8 mouse cellular contexts compared by ENCODE assay signal in genomic region chr3:158035866-158036265, GRCm38 (mm10). TPM values are rescaled to one million over a fixed set of nuclear protein-coding genes. Genes with fewer than 3 reads are reported as not detected.
A peak's percentile ranks its signal among the peaks of the same experiment; 100 is the strongest.
DNase-seq lines count a peak whose midpoint lies in the region; ATAC-seq and TF ChIP-seq lines count a peak whose summit lies in the region.

No protein-coding gene starts in this region.

- no peak for TF ChIP-seq CTCF in left cerebral cortex, adult 2 months (IDR thresholded peaks at IDR 0.05)

- DNase-seq in left cerebral cortex, adult 2 months (ENCODE audit: extremely low spot score in 1 of 2, low spot score in 2 of 2) = no peak
- DNase-seq in left cerebral cortex, postnatal 14 days (ENCODE audit: low spot score in 2 of 2) = no peak
- DNase-seq in c-Kit-negative CD71-positive TER-119-positive erythroid progenitor cells, embryonic 14.5 days (ENCODE audit: low read depth, low spot score) = peak; percentile 26
- DNase-seq in hindbrain, embryonic 14.5 days (ENCODE audit: low spot score) = no peak
- no peak for DNase-seq in midbrain, embryonic 10.5 days (ENCODE audit: low spot score)
- DNase-seq in c-Kit-positive CD71-positive TER-119-positive erythroid progenitor cells, embryonic 14.5 days (ENCODE audit: low spot score) = no peak
- no peak for DNase-seq in embryo, embryonic 11 days

- peak overlapping the region; percentile 96 for H3K4me3 ChIP-seq in left cerebral cortex, adult 2 months
- H3K4me3 ChIP-seq in hindbrain, embryonic 14.5 days (replicated peaks; ENCODE audit: low read length) = peak overlapping the region; percentile 91
- H3K4me3 ChIP-seq in midbrain, embryonic 10.5 days = peak overlapping the region; percentile 91

- H3K9me3 ChIP-seq in hindbrain, embryonic 14.5 days (ENCODE audit: control insufficient read depth, low read length) = no peaks in the 10 kb centered on the region
- no peaks in the 10 kb centered on the region for H3K9me3 ChIP-seq in midbrain, embryonic 10.5 days (replicated peaks)

- peaks cover 25% of the 10 kb centered on the region for H3K4me1 ChIP-seq in hindbrain, embryonic 14.5 days (replicated peaks; ENCODE audit: control insufficient read depth, insufficient read depth, low read length)
- peaks cover 36% of the 10 kb centered on the region for H3K4me1 ChIP-seq in midbrain, embryonic 10.5 days

- 2% methylated on average over 11 of the region's 11 CpGs for WGBS in hindbrain, embryonic 14.5 days
- 2% methylated on average over 11 of the region's 11 CpGs for WGBS in midbrain, embryonic 10.5 days

- H3K27ac ChIP-seq in left cerebral cortex, adult 2 months = peak overlapping the region; percentile 90
- H3K27ac ChIP-seq in hindbrain, embryonic 14.5 days = peak overlapping the region; percentile 81
- H3K27ac ChIP-seq in midbrain, embryonic 10.5 days (replicated peaks) = peak overlapping the region; percentile 93

- H3K27me3 ChIP-seq in hindbrain, embryonic 14.5 days (ENCODE audit: control insufficient read depth, insufficient read depth, low read length) = no peaks in the 10 kb centered on the region
- H3K27me3 ChIP-seq in midbrain, embryonic 10.5 days (ENCODE audit: low read depth, poor library complexity, severe bottlenecking) = no peaks in the 10 kb centered on the region

- peak overlapping the region; percentile 90 for H3K9ac ChIP-seq in hindbrain, embryonic 14.5 days

- no peaks in the 10 kb centered on the region; the same call in 1 of the 2 replicates for H3K36me3 ChIP-seq in hindbrain, embryonic 14.5 days (replicated peaks; ENCODE audit: control insufficient read depth, insufficient read depth)
- peaks cover 3% of the 10 kb centered on the region; the same call in 1 of the 2 replicates for H3K36me3 ChIP-seq in midbrain, embryonic 10.5 days

- intact Hi-C loops in left cerebral cortex, adult 2 months (cut with DNase I) = loop anchor here (2.0 kb wide), 1 partner anchor 89 kb away; the partner anchor contains the start of gene Ankrd13c
- intact Hi-C loops in left cerebral cortex, postnatal 14 days (cut with DNase I) = loop anchor here (5.0 kb wide), 1 partner anchor 89 kb away; the partner anchor contains the start of gene Ankrd13c

- no peak for ATAC-seq in hindbrain, embryonic 14.5 days (ENCODE audit: low FRiP score)
- no peak for ATAC-seq in megakaryocyte progenitor cell, adult 5-6 weeks (replicated peaks; ENCODE audit: poor library complexity)

- peak overlapping the region; percentile 85 for H3K4me2 ChIP-seq in hindbrain, embryonic 14.5 days (replicated peaks)

RNA-seq across cellular contexts. Expression of gene Srsf11, which starts 0.6 kb away (rescaled TPM):
- 100 to 1,000 TPM; 181 to 183 TPM for total RNA-seq in left cerebral cortex, adult 2 months (2021)
- 100 to 1,000 TPM; 156 to 159 TPM for total RNA-seq in left cerebral cortex, postnatal 14 days (2021)
- polyA plus RNA-seq in hindbrain, embryonic 14.5 days (2014; fragmentation: Nextera tagmentation; extraction: Ambion mirVana) = 226 and 246 TPM in 2 replicates
- polyA plus RNA-seq in midbrain, embryonic 10.5 days (2016; fragmentation: Nextera tagmentation; extraction: Ambion mirVana) = 318 and 320 TPM in 2 replicates
- 237 and 277 TPM in 2 replicates for total RNA-seq in megakaryocyte progenitor cell, adult 5-6 weeks (2015)
- total RNA-seq in megakaryocyte progenitor cell, adult 5-6 weeks (2017) = 227 and 358 TPM in 2 replicates

RNA-seq across cellular contexts. Expression of gene Lrrc40, which starts 0.6 kb away (rescaled TPM):
- total RNA-seq in left cerebral cortex, adult 2 months (2021) = 10 to 100 TPM; 26.6 to 27.7 TPM
- 10 to 100 TPM; 26.8 to 29.0 TPM for total RNA-seq in left cerebral cortex, postnatal 14 days (2021)
- polyA plus RNA-seq in hindbrain, embryonic 14.5 days (2014; fragmentation: Nextera tagmentation; extraction: Ambion mirVana) = 51.9 and 55.8 TPM in 2 replicates
- polyA plus RNA-seq in midbrain, embryonic 10.5 days (2016; fragmentation: Nextera tagmentation; extraction: Ambion mirVana) = 85.4 and 91.6 TPM in 2 replicates
- 40.0 and 40.8 TPM in 2 replicates for total RNA-seq in megakaryocyte progenitor cell, adult 5-6 weeks (2015)
- 36.8 and 42.8 TPM in 2 replicates for total RNA-seq in megakaryocyte progenitor cell, adult 5-6 weeks (2017)
